Mouse (Mus musculus) forelimb bud, embryonic 11.5 days (tissue): ENCODE measurements around the gene Slc25a3.

ENCODE experiments used
- DNase-seq: peaks from one replicate; pipeline ENCODE4 v3.0.0-alpha.2; 2012; ENCODE audit warnings: low read depth, low spot score

Slc25a3 gene

GRCm38 (mm10) chr10:91123828-91124822 is at the start of gene Slc25a3:
Gene Slc25a3 (minus strand): TSS chr10:91124059.
- peak; percentile 100 for DNase-seq

GRCm38 (mm10) chr10:91172329-91173100 is 48.7 kb upstream of the Slc25a3 start:
- no peak for DNase-seq

- peak; percentile 95 for DNase-seq
Observed at GRCm38 (mm10) chr10:91171455-91172328, 47.8 kb upstream of the Slc25a3 start.

GRCm38 (mm10) chr10:91171041-91171440 is 47.2 kb upstream of the Slc25a3 start:
- DNase-seq: peak; percentile 34

GRCm38 (mm10) chr10:91170143-91170941 is 46.5 kb upstream of the Slc25a3 start:
- peak; percentile 94 for DNase-seq

- DNase-seq: no peak
Observed at GRCm38 (mm10) chr10:91169414-91170065, 45.7 kb upstream of the Slc25a3 start.

GRCm38 (mm10) chr10:91167352-91167751 is 43.5 kb upstream of the Slc25a3 start:
- no peak for DNase-seq

GRCm38 (mm10) chr10:91166890-91167289 is 43.0 kb upstream of the Slc25a3 start:
- peak; percentile 59 for DNase-seq

GRCm38 (mm10) chr10:91165850-91166249 is 42.0 kb upstream of the Slc25a3 start:
- DNase-seq: no peak

GRCm38 (mm10) chr10:91164491-91164890 is 40.6 kb upstream of the Slc25a3 start:
- DNase-seq: no peak

- DNase-seq: no peak
Observed at GRCm38 (mm10) chr10:91162511-91163163, 38.8 kb upstream of the Slc25a3 start.

- DNase-seq: no peak
Observed at GRCm38 (mm10) chr10:91162077-91162476, 38.2 kb upstream of the Slc25a3 start.

- no peak for DNase-seq
Observed at GRCm38 (mm10) chr10:91161006-91161405, 37.1 kb upstream of the Slc25a3 start.

GRCm38 (mm10) chr10:91158442-91158841 is 34.6 kb upstream of the Slc25a3 start:
- DNase-seq: no peak

GRCm38 (mm10) chr10:91156338-91156737 is 32.5 kb upstream of the Slc25a3 start:
- DNase-seq: no peak

GRCm38 (mm10) chr10:91153894-91154503 is 30.1 kb upstream of the Slc25a3 start:
- DNase-seq: no peak

GRCm38 (mm10) chr10:91145413-91145812 is 21.6 kb upstream of the Slc25a3 start:
- DNase-seq: no peak

GRCm38 (mm10) chr10:91143313-91144230 is 19.7 kb upstream of the Slc25a3 start:
- no peak for DNase-seq
